Mouse (Mus musculus): ENCODE data around the gene Rgs17.
A peak's percentile ranks its signal among the peaks of the same experiment; 100 is the strongest.
"Not testable (repeated sequence)": the region's sequence is repeated elsewhere in the genome, so short reads cannot be mapped to it uniquely, and the experiment has no call there.

Rgs17 gene

DNA sequence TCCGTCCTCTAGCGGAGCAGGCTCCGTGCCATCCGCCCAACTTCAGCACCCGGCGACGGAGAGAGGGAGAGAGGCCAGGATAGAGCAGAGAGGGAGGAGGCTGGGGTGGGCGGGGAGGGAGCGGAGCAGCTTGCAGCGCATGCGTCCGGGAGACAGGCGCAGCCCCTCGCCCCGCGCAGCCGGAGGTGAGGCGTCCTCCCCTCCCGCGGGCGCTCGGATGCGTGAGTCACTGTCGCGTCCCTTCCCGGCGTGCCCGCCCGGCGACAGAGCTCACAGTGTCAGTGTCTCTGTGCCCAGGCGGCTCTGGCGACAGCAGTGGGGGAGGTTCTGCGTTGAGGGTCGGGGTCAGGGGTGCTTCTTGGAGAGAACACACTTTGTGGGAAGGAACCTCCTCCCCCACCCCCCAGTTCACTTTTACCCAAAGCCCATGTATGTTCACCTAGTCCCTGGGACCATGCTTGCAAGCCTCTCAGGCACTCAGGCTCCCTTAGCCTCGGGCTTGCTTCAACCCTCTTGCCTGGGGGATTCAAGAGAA lies at the start of gene Rgs17:
Rgs17 (minus strand) TSS at position 107 of the 535 bp plus-strand sequence.
- DNase-seq: no peak

DNA sequence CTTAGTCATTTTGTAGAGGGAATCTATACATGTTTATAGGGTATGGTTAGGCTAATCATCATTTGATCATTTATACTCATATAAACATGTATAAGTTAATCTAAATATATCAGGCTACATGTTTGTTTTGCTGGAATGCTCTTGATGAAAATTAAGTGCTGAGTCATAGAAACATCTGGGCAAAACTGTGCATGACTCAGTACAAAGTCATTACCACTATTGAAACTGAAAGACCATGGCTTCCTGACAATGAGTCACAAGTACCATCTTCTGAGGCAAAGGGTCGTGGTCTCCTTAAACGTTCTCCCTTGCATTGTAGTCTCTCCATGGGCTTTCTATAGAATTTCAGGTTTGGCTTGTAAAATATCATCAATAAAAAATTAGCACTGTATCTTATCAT lies 45.5 kb upstream of the Rgs17 start:
- no peak for DNase-seq

DNA sequence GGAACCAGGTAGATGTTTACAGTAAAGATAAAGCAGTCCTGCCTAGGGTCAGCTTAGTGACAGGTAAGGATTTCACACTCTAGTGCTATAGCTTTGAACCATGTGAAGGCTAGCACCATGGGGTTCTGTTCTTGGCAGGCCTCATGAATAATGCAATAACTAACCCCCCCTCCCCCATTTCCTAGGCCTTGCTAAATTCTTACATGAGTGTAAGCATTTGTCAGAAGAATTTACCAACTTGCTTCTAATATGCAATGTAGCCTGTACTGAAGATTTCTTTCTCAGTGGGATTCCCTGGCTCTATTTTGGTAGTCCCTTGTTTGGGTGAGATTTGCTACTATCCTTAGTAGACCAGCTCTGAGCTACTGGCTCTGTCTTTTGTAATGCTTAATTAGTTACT lies 31.6 kb upstream of the Rgs17 start:
- not testable (repeated sequence) for DNase-seq

DNA sequence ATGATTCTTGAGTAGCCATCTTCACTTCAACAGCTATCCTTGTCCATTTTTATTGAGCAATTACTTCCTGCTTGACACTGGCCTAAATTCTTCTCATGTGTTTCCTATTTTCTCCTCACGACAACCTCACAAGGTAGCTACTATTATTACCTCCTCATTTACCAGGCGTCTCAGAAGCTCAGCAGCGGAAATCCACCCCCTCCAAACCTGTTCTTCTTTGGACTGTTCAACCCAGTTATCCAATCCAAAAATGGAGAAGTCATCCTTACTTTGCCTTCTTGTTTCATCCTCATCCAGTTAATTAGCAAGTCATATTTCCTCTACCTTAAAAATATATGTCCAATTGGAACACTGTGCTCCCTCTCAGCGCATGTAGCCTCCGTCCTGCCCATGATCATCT lies 2.1 kb upstream of the Rgs17 start:
- no peak for DNase-seq

DNA sequence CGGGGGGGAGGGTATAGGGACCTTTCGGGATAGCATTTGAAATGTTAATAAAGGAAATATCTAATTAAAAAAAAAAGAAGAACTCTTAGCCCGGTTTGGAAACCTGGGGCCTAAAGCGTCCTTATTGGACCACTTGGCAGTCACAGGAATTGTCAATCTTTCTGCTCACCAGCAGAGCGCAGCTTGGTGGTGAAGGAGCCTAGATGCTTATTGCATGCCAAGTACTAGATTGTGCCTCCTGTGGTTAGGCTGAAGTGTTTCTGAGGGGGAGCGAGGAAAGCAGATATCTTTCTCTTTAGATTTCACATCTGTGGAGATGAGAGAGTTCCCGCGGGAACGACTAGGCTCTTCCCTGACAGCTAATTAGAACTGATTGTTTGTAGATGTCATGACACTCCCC lies 896 bp upstream of the Rgs17 start:
- DNase-seq: no peak

DNA sequence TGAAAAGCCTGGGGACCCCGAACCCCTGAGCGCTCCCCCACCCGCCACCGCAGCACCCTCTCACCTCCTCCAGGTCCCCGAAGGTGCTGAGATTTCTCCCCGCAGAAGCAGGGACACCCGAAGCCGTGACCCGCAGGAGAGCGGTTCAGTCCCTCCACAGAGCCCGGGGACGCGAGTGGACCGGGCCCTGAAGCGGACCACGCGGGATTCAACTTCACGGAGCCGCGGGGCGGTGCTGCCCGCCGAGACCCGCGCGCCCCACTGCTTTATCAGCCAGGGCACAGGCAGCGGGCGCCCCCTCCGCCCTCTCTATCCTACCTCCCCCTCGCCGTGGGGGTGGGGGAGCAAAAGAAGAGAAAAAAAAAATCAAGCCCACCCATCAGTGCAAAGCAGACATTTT lies 429 bp downstream of the Rgs17 start:
- DNase-seq: no peak

DNA sequence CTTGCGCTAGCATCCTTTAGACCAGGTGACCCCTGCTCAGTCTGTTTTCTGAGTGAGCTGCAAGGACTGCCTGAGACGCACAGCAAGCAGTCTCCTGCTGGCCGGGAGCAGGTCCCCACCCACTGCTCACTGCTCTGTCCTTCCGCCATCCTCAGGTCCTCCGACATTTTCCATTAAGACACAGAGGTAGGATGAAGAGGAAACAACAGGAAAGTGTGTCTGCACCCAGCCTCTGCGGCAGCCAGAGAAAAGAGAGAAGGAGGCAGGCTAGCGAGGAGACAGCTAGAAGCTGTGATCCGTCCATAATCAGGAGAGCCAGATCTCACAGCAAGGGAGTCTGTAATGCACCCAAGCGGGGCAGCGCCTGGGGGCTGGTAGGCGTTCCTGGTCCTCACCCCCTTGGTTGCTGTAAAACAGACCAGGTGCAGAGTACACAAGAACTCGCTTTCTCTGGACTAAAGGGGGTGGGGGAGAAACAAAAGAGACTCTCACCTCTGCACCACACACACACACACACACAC lies 1.1 kb downstream of the Rgs17 start:
- DNase-seq: no peak

DNA sequence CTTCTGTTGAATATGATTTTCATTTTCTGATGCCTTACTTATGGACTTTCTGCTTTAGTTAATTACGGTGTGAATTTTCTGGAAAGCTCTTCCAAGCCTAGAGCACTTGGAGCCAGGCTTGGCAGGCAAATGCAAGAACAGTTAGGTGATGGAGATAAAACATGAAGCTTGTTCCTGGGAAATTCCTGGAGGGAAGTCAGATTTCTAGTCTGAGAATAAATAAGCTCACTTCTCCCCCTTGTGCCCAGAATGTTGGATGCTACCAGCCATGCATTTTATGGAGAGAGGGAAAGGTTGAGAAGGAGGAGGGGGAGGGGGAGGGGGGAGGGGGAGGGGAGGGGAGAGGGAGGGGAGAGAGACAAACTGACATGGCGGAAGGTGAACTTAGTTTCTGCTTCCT lies 17.8 kb downstream of the Rgs17 start:
- no peak for DNase-seq

DNA sequence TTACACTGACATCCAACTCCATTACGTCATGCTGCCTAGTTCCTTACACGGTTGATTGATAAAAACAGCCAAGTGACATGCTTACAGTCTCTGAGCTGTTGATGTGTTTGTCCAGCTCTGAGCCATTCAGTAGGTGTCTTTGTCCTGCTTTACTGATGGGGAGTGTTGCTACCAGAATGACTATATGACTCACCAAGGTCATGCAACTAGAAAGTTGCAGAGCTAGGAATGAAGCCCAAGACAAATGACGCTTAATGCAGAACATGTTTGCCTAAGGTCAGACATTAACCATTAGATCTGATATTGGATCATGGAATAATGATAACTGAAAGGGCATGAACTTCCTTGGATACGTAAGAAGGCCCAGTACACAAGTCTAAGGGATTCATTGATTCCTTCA lies 20.4 kb downstream of the Rgs17 start:
- DNase-seq: no peak

DNA sequence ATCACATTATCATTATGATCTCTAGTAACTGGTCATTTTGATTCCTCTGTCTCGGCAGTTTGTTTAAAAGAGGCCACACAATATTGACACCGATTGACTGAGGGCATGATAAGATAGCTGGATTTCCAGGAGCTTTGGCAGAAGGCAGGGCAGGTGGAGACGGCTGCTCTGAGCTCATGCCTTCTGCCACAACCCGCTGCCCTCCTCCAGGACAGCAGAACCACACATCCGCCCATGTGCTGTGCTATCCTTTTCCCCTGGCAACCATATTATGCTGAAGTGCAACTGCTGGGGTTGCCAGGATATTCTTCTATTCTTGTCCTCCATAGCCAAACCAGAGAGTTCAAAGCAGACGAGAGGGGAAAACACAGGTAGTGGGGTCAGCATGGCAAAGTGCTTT lies 21.5 kb downstream of the Rgs17 start:
- no peak for DNase-seq

DNA sequence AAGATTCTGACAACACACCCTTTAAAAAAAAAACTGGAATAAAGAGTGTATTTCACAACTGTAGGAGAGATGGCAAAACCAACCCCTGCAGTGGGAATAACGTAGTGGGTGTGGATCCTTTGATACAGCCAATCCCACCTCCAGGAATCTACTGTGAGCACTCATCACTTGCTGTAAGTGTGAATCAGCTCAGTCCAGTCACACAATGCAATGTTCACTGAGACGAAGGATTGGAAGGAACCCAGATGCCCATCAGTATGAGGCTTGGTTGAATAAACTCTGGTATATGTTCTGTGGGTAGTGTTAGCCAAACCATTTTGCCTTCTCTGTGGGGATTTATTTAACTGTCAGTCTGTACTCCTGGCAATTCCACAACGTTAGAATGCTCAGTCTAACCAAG lies 45.1 kb downstream of the Rgs17 start:
- no peak for DNase-seq

DNA sequence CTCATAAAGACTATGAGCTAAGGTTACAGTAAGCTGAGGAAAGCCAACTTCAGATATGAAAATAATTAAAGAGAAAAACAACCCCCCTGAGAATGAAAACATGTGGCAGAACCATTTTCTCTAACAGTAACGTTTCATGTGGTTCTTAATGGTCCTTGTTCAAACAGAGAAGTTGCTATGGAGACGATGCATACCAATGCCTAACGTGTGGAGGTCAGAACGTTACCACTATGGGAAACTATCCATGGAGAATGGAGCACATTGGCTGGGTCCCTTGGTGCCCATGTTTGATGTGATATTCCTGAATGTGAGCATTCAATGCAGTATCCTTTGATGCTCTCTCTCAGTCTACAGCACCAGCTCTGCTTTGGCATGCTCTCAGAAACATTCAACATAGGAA lies 51.1 kb downstream of the Rgs17 start:
- DNase-seq: no peak

DNA sequence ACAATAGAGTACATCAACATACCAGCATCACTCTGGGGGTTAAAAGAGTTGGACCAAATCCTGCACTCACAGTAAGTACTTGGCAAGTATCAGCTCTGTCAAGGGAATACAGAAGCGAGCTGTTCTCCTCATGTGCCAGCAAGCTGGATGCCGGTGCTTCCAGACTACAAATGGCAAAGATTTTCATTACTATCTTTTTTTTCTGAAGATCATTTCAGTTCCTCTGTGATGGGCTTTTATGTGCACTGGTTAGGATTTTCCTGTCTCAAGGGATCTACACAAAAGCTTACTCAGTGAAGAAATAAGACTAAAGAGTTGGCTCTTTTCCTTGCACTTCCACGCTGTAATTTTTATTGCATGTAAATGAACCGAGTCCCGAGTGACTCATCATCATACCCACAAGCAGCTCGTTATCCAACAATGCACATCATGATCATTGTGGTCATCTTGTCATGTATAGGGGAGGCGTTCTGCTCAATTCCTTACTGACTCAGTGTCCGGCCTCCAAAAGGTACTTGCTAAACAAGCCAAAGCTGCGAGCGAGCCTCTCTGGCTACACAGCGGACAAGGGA lies 54.1 kb downstream of the Rgs17 start:
- no peak for DNase-seq

DNA sequence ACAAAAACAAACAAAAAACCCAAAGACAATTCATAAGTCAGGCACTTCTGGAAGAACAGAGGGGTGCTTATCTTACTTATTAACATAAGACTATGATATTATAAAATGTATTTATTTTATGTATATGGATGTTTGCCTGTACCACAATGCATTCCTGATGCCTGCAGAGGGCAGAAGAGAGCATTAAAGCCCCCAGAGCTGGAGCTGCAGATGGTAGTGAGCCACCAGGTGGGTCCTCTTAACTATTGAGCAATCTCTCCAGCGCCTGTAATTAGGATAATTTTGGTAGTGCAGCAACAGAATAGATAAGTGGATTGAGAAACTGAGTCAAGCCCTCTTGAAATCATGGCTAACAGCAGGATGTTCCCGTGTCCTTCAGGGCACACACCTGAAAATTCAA lies 56.2 kb downstream of the Rgs17 start:
- no peak for DNase-seq

DNA sequence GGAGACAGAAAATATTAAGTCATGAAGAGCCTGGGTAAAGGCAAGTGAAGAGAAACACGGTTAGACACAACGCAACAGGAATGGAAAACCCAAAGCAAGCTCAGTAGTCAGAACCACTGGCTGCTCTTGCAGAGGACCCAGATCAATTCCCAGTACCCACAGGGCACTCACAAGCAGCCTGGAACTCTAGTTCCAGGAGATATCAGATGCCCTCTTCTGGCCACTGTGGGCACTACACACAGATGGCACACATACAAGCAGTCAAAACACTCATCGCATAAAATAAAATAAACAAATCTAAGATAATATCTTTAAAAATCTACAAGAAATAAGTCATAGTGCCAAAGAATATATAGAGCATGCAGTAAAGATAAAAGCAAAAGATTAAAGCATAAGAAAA lies 59.5 kb downstream of the Rgs17 start:
- no peak for DNase-seq

DNA sequence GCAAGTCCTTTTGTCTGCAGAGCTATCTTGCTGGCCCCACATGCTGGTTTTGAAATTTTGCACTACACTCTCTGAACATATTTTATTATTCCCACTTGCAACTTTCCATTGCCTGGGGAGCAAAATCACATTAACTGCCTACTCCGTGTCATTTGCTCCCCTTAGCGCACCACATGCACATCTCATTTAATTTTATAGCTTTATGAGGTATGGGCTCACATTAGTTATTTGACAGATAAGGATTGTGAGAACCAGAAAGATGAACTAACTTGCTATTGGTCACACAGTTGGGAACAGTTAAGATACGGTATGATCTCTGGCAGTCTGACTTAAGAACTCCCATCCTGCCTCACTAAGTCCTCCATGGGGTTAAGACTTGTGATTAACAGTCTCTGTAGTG lies 61.4 kb downstream of the Rgs17 start:
- DNase-seq: no peak

DNA sequence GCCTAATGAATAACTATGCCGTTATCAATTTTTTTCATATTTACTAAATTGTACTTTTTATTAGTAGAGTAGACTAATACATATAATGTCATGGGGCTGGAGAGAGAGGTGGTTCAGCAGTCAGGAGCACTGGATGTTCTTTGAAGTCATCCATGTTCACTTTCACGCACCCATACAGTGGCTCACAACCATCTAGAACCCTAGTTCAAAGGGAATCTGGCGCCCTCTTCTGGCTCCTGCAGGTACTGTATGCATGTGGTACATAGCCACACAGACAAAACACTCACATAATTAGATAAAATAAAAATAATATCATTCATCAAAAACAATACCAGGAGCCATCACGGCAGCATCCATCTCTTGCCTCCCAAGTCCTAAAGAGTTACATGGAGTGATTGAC lies 62.5 kb downstream of the Rgs17 start:
- DNase-seq: peak; percentile 42

DNA sequence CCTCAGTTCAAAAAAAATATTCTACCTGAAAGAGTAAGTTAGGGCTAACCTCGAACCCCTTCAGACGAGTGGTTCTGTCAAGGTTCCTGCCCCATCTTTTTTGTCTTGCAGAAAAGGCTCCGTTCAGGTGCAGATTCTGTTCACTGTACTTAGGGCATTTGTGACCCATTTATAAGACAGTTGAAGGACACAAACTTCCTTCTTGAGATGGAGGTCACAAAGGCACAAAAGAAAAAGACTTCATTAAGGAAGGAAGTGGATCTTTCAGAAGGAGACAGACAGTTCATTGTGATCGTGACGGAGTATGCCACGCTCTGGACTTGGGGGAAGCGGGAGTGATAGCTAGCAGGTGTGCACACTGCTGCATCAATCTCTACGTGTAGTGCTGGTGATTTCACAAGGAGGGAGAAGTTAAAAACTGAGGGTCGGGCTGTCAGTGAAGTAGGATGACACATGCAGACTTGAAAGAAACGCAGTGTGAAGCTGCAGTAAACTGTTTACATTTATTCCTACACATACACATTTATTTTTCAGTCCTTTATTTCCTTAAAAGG lies 64.1 kb downstream of the Rgs17 start:
- no peak for DNase-seq

DNA sequence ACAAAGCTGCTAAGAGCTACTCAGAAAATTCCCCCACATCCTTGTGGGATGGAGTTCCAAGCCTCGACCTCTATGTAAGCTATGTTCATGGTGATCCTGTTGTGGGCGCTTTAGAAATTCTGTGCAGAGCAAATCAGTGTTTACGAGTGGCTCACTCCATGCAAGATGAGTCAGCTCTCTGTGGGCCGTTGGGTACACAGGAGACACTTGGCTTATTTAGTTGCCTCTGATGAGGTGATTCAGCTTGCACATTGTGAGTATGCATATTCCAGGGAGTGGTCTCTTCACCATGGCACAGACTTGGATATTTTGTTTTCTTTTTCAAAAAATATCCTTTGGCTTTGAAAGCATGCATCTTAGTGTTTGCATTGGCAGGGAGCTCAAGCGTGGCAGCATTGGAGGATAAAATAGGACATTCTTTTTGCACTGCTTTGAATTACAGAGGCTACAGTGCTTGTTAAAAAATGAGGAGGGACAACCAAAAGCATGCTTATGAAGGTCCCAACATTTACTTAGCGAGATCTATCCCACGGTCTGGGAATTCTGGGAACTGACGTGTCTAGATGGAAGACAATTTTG lies 68.8 kb downstream of the Rgs17 start:
- DNase-seq: no peak

DNA sequence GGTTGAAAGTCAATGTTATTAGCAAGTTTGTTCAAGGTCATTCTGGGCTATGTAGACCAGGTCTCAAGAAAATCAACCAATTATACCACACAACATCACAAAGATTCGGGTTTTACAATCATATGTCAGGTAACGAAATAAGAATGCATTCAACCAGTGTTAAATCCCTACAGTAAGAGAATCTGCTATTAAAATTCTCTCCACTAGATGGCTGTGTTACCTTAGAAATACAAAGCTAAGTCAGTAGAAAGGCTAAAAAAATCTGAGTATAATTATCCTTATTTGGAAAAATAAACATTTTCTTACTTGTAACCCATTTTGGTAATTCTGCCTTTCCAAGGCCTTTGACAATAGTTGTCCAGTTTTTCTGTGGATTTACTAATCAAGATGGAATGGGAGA lies 75.3 kb downstream of the Rgs17 start:
- DNase-seq: no peak

DNA sequence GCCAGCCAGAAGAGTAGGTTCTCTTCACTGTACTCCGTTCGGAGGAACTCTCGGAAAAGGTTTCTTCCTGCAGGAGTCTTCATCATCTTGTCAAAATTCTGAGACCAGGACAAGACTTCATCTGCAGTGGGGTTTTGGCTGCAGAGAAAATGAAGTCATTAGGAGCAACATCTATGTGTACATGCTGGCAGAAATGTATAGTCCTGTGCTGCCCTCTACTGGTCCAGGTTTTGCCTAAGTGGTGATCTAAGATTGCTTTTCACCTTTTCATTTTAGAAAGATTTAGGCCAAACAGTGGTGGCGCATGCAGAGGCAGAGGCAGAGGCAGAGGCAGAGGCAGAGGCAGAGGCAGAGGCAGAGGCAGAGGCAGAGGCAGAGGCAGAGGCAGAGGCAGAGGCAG lies 80.8 kb downstream of the Rgs17 start:
- DNase-seq: peak; percentile 74

DNA sequence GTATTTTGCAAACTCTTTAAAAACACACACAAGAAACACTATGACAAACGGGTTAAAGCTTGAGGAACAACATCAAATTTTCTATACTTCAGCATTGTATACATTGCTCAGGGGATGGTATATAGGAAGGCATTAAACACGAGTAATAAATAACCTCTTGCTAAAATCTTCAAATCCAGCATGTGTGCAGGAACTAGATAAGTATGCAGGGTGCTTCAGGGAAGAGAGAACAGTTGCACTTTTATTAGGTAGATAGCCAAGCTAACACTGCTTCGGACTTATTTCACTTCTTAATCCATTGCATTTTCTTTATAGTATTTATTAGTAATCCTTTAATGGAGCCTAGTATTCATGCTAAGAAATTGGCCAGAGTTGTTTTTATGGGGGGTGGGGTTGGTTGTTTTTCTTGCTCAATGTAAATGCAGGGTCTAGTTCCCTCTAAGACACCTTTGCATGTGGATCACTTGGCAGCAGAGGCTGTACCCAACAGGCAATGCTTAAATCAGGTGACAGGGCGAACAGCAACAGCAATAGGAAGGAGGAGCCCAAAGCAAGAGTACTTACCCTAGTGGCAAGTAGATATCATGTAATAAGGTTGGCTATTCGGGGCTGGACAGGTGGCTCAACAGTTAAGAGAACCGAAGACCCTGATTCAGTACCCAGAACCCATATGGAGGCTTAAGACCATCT lies 95.7 kb downstream of the Rgs17 start:
- no peak for DNase-seq

DNA sequence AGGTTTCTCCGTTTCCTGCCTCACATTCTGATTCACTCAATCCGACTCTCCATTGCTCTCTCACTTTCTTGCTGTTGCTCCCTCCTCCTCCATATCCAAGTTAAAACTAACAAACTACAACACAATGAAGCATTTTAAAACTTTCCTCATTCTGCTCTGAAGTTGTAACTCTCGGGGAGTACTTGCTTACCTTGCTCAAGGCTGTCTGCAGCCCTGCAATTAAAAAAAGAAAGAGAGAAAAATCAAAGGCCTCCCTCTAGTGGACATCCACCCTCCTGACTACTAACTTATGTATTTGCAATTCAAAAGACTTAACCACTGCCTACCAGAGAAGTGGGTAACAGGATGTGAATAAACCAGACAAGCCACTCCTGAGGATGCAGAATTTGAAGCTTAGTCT lies 97.4 kb downstream of the Rgs17 start:
- DNase-seq: peak; percentile 59

Data from thymus, postnatal 14 days (tissue).